Mouse (Mus musculus) heart, adult 18-20 months (tissue): Measurements from ENCODE around the gene Alg3. TPM values are rescaled to one million over a fixed set of nuclear protein-coding genes. Genes with fewer than 3 reads are reported as not detected.

Experiments
- DNase-seq, 2 experiments: peaks; one replicate each; pipeline ENCODE4 v3.0.0; 2021 to 2022; ENCODE audit warnings: mixed read lengths in 1 of 2
- microRNA-seq, 2 experiments: library from miRNA; unstranded; fragments of <30 nt; microRNA quantifications; one replicate each; pipeline ENCODE4 v1.2.0; 2022
- total RNA-seq, 2 experiments: library from RNA; stranded (reverse); gene quantifications; 2 replicates each; pipeline ENCODE4 v1.2.3; 2021

Gene Alg3
- total RNA-seq, 2 experiments from 2014 or later, result 8.8 to 11.4 TPM

- DNase-seq, result peak; percentile 73 to 86
These were observed 806 bp downstream of the Alg3 start for GRCm38 (mm10) chr16:20610501-20611356.

- no peak for DNase-seq
These were observed 6.8 kb downstream of the Alg3 start for GRCm38 (mm10) chr16:20604705-20605104.

GRCm38 (mm10) chr16:20600511-20600910 lies 11.0 kb downstream of the Alg3 start:
- DNase-seq, result no peak

GRCm38 (mm10) chr16:20596687-20597441 lies 14.7 kb downstream of the Alg3 start:
- DNase-seq, result no peak

- no peak for DNase-seq
These were observed 15.8 kb downstream of the Alg3 start for GRCm38 (mm10) chr16:20595737-20596136.

- DNase-seq, result no peak
These were observed 16.4 kb downstream of the Alg3 start for GRCm38 (mm10) chr16:20595060-20595673.

- DNase-seq, result no peak
These were observed 20.3 kb downstream of the Alg3 start for GRCm38 (mm10) chr16:20591076-20591705.

GRCm38 (mm10) chr16:20590680-20591038 lies 20.9 kb downstream of the Alg3 start:
- DNase-seq, result no peak

- peak in 1 of 2 experiments; percentile 13 for DNase-seq
These were observed 21.4 kb downstream of the Alg3 start for GRCm38 (mm10) chr16:20589939-20590679.

- no peak for DNase-seq
These were observed 22.1 kb downstream of the Alg3 start, which contains the start of gene Vwa5b2 for GRCm38 (mm10) chr16:20589366-20589938. TSS of gene Vwa5b2 (plus strand) at chr16:20589471.

GRCm38 (mm10) chr16:20565075-20565474 lies 46.5 kb downstream of the Alg3 start:
- DNase-seq, result no peak

GRCm38 (mm10) chr16:20557381-20557780 lies 54.2 kb downstream of the Alg3 start:
- no peak for DNase-seq

Small RNA genes lying within 50 kb of the gene (microRNA-seq; reads per million reads assigned to microRNA genes)
- gene Mir1224, result 2.2 to 2.3 reads per million in 2 experiments

Other genes starting within 250 kb of the Alg3 start
- gene Abcc5, start 185.3 kb downstream of the Alg3 start, total RNA-seq, result 10 to 100 TPM; 20.7 to 24.0 TPM
- gene Eif2b5, start 112.9 kb downstream of the Alg3 start, total RNA-seq, result 10 to 100 TPM; 55.1 to 60.2 TPM
- gene Dvl3, start 94.8 kb downstream of the Alg3 start, total RNA-seq, result 10 to 100 TPM; 47.2 to 48.0 TPM
- gene Ap2m1, start 76.3 kb downstream of the Alg3 start, total RNA-seq, result 100 to 1,000 TPM; 184 to 195 TPM
- 10 to 100 TPM; 61.7 to 70.2 TPM for gene Abcf3, start 63.2 kb downstream of the Alg3 start, total RNA-seq
- gene Vwa5b2, start 22.3 kb downstream of the Alg3 start, total RNA-seq, result under 1 TPM in 1 of 2 experiments, not detected in 1; 0.18 TPM
- gene Eef1akmt4, start 142 bp downstream of the Alg3 start, total RNA-seq, result 1 to 10 TPM; 6.6 to 9.1 TPM
- gene Gm49333, start 125 bp downstream of the Alg3 start, total RNA-seq, result not detected
- 1 to 10 TPM; 1.3 to 1.6 TPM for gene Camk2n2, start 9.6 kb upstream of the Alg3 start, total RNA-seq
- under 1 TPM; 0.49 to 0.72 TPM for gene Ece2, start 18.1 kb upstream of the Alg3 start, total RNA-seq
- gene Psmd2, start 39.9 kb upstream of the Alg3 start, total RNA-seq, result 100 to 1,000 TPM; 208 to 217 TPM
- gene Eif4g1, start 56.6 kb upstream of the Alg3 start, total RNA-seq, result 100 to 1,000 TPM; 403 to 412 TPM
- gene Fam131a, start 81.5 kb upstream of the Alg3 start, total RNA-seq, result 10 to 100 TPM; 19.8 to 31.3 TPM
- gene Polr2h, start 105.9 kb upstream of the Alg3 start, total RNA-seq, result 10 to 100 TPM; 11.0 to 13.1 TPM
- 1 to 10 TPM; 1.2 to 1.6 TPM for gene Clcn2, start 106.0 kb upstream of the Alg3 start, total RNA-seq
- gene Chrd, start 121.4 kb upstream of the Alg3 start, total RNA-seq, result 1 to 10 TPM; 1.7 to 2.0 TPM
- gene Thpo, start 122.8 kb upstream of the Alg3 start, total RNA-seq, result under 1 TPM in 1 of 2 experiments, not detected in 1; 0.18 TPM